Mouse (Mus musculus): Measurements from ENCODE around the gene Crhr2.

The Crhr2 gene

DNA sequence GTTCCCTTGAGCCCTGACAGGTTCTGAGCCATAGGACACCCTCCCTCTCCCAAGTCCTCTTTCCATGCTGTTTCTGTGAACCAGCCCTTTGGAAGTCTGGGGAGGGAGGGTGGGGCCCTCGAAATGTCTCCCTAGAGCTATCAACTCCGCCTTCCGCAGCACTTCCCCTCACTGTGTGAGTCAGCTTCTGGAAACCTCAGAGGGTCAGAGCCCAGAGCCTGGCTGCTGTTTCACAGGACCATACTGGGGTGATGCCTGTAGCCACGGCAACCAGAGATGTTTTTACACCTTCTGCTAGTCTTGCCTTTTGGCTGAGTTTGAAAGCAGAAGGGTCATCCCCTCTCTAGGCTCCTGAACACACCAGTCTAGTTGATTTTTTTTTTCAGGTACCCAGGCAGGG is 9.8 kb downstream of the Crhr2 start:
- ATAC-seq (ENCODE audit: low TSS enrichment) = no peak

DNA sequence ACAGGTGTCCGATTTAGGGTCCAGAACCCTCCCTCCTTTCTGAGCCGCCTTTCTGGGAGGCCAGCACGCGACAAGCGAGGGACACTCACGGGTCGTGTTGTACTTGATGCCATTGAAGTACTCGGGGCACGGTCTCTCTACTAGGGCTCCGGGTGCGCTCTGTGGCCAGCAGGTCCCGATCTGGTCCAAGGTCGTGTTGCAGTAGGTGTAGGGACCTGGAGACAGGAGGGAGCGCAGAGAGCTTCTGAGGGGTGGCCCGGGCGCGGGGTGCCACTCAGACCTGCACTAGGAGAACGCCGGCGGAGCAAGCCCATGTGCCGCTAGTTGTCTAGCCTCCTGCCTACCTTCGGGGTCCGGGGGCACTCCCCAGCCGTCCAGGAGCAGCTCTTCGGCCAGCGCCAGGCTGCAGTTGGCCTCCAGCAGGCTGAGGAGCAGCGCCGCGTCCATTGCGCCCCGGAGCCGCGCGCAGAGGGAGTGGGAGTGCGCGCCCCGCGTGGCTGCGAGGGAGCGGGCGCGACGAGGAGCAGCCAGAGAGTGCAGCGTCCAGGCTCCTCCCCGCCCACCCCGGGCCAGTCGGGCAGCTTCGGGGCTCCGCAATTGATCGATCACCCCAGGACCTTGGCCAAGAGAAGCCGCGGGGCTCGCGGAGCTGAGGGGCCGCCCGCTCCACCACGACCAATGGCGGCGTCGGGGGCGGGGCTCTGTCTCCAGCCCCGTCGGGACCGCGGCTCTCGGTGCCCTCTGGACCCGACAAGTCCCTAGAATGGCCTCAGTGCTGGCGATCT is 15.3 kb downstream of the Crhr2 start:
- peak; percentile 62; the same call in 1 of the 2 replicates for ATAC-seq (ENCODE audit: low TSS enrichment)

DNA sequence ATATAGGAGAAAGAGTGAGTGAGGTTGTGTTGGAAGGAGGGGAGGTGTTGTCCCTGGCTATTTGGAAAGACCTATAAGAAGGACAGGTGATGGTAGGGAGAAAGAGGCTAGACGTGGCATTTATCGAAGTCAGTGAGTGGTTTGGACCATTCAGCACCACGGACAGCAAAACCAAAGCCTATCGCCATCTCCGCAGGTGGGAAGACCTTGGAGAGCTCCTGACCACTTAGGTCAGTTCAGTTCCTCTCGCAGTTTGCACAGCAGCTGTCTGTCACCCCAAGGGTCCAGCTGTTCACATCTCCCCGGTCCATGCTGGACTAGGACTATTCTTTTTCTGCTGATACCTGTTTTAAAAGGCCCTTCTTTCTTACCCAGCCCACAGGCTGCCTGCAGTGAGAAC is 24.5 kb downstream of the Crhr2 start:
- no peak for ATAC-seq (ENCODE audit: low TSS enrichment)

DNA sequence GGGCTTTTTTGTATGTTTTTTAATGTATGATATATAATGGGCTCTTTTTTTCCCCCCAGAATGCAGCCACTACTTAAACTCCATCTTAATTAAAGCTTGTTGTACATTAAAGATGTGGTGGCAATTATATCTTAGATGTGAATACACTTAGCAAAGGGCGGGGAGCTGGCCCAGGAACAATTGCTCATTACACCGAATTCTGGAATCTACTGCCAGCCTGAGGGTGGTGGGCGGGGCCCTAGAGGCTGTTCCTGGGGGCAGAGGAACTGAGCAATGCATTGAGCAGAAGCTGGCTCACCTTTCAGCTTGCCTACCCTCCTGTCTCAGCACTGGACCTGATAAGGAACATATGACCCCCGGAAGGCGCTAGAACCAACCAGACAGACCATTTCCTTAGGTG is 34.2 kb downstream of the Crhr2 start:
- peak; percentile 47; the same call in 1 of the 2 replicates for ATAC-seq (ENCODE audit: low TSS enrichment)

DNA sequence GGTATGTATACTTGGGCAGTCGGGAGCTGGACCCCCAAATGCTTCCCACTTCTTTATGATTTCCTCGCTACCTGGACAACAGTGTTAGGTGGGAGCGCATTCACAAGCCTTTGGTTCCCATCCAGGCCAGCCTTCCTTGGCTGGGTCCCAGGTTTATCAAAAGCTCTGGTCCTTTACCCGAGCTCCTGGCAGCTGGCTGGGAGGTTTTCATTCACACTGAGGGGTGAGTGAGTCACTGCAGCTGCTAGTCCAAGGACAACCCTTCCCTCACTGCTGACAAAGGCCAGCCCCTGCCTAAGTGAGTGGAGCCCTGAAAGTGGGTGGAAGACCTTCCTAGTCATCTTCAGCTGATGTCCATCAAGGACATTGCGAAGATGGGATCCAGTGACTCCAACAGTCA is 34.8 kb downstream of the Crhr2 start:
- ATAC-seq (ENCODE audit: low TSS enrichment) = peak; percentile 71

DNA sequence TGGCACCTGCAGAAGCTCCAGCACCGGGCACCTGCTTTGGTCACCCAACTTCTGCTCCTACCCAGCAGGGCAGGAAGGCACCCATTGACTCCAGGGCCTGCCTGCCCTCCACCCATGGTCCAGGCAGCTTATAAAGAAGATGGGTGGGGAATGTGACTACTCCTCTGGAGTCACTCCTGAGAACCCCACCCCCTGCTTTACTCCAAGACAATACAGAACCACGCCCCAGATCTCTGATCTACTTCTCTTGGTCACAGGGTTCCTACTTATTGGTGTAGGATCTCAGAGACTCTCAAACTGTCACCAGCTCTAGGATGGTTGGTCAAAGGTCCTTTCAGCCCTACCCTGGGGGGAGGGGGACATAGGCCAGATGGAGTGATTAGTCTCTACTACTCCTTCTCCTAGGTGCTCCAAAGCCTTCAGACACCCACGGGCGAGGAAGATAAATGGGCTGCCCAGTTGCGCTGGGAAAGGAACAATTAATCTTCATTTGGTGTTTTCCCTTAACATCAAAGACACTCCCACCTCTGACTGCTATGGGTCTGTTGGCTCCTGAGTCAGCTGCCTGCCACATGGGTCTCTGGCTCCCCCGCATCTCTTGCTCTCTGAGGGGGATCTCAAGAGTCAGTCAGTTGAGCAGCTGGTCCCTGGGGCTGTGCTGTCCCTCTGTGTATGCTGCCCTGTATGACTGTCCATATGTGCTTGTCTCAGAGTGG is 39.2 kb downstream of the Crhr2 start:
- ATAC-seq (ENCODE audit: low TSS enrichment) = no peak

DNA sequence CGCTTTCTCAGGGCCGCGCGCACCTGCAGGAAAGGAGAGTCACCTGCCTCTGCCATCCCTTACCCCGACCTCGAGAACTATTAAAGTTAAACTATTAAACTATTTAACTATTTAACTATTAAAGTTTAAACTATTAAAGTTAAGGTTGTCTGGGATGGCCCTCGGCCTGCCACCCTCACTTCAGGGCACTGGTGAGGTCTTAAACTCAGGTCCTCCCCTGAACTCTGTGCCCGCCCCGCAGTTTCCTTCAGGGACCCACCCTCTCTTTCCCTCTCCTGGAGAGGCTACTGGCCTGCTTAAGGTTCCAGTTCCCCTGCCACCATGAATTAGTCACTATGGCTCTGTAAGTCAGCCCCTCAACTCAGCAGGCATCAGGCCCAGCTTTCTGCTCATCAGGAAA is 41.4 kb downstream of the Crhr2 start:
- ATAC-seq (ENCODE audit: low TSS enrichment) = no peak

DNA sequence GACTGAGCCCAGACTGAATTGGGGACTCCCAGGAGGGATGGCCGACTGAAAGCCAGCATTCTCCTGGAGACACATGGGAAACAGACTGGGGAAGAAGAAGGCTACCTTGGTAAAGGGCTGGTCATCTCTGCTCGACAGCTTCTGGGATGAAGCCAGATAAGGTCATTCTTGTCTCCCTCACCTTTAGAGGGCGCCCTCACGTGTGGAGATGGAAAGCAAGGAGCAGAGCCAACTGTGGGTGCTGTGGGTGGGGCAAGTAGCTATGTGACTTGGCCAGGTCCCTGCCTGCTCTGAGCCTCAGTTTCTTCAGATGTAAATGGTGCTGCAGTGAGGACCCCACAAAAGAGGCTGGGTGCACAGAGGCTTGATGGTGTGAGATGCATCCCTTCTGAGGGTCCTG is 42.2 kb downstream of the Crhr2 start:
- ATAC-seq (ENCODE audit: low TSS enrichment) = no peak

DNA sequence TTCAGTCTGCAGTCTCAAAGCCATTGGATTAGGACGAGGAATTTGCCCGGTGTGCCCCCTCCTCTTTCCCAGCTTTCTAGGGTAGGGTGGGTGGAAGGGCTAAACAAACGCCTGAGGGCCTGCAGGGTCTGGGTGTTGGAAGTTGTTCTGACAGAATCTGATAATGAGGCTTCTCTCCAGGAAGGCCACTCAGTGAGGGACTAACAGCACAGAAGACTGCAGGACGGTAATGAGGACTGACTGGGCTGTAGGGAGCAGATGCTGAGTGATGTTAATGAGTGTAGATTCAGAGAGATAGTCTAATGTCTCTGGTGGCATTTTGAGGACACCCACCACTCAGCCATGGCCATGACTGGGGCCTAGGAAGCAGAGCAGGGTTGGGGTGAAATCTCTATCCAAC is 45.5 kb downstream of the Crhr2 start:
- ATAC-seq (ENCODE audit: low TSS enrichment) = no peak

DNA sequence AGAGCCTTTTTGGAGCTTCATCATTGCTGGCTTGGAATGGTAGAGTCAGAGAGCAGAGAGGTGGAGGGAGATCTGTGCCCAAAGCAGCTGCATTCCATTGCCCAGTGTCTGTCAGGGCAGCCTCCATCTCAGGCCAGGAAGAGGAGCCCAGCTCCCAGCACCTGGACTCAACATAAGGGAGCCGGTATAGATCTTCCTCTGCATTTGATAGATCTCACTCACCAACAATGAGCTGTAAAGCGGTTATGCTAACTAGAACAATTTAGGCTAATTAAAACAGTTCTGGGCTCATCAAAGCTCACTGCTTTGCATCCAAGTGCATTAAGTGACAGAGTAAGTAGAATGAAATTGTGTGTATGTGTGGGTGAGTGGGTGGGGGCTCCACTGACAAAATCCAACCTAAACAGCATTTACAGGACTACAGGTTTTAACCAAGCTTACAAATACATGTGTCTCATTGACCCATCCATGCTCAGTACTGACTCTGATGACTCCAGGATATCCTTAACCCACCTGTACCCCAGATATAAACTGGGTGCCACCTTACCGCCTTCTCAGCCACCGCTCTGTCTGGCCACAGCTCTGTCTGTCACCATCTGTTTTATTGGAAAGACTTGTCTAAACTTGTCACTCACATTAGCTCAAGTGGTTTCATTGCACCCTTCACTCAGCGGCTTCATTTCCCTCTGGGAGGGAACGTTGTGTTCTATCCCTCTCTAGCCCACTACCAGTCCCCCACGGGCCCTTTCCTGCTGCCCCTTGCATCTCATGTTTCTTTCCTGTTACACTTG is 50.4 kb downstream of the Crhr2 start:
- peak; percentile 48 for ATAC-seq (ENCODE audit: low TSS enrichment)

DNA sequence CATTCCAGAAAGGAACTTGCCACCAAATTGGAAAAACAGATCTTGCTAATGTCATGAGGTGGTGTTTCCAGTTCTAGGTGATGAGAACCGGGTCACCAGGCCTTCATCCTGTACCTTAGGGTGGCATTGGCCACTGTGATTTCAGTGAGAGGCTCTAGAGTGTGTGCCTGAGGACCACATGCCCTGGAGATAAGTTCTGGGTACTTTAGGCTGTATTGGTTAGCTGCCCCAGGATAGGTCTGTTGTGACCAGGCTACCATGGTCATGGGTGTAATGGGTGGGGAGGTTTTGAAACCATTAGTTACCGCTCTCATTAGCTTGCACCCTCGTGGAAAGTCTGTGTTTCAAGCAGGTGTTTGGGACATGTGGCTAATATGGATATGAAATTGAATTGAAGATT is 51.4 kb downstream of the Crhr2 start:
- ATAC-seq (ENCODE audit: low TSS enrichment) = no peak

DNA sequence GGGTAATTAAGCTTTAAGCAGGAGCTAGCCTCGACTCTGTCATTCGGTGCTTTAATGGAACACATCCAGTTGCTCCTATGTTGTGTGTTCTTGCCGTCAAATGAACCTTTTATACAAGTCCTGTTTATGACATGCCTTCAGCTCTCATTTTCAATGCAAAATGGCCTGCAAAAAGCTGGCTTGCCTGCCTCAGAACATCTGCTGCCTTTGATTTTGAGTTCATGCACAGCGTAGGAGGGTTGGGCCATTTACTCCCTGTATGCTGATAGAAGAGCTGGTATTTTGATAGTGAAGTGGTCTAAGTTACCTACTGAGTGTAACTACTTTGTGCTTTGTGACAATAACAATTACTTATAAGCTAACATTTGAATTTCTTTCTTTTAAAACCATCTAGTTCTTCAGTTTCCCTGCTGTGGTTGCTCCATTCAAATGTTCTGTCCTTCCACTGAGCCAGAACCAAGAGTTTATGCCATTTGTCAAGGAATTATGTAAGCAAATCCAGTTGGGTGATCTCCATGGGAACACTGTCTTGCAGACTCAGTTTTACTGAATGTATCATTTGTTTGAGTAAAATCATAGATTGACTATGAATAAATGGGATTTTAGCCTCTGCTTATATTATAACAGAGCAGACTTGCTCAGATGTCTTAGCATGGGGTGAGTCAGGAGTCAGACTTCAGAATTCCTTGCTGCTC is 56.1 kb downstream of the Crhr2 start:
- ATAC-seq (ENCODE audit: low TSS enrichment) = peak; percentile 69

DNA sequence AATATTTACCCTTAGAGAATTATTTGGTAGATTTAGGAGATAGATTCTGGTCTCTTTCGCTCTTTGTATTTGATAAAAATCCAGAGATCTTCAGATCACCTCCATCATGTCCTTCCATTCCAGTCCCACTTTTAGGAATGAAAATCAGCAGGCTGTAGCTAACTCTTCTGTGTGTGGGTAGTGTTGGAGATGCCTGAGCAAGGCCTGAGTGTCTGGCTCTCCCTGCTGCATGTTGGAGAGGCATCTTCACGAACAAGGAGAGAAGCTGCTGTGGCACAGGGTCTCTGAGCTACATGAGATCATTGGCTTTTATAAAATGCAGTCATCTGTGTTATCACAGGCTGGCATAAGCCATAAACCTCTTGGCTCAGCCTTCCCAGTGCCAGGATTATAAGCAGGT is 66.9 kb downstream of the Crhr2 start:
- ATAC-seq (ENCODE audit: low TSS enrichment) = peak; percentile 84

DNA sequence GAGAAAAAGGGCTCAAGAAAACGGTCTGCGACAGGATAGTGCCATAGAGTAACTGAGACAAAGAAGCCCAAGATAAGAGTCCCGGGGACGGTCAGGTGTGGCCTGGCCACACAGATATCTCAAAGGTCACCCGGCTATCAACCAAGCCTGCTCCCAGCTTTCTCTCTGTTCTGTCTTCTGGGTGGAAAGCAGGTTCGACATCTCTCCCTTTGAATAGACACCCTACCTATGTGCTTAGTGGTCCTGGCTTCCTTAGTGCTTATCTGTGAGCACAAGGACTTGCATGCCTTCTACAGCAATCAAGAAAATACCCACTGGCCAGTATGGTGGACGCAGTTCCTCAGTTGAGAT is 68.4 kb downstream of the Crhr2 start:
- no peak for ATAC-seq (ENCODE audit: low TSS enrichment)

DNA sequence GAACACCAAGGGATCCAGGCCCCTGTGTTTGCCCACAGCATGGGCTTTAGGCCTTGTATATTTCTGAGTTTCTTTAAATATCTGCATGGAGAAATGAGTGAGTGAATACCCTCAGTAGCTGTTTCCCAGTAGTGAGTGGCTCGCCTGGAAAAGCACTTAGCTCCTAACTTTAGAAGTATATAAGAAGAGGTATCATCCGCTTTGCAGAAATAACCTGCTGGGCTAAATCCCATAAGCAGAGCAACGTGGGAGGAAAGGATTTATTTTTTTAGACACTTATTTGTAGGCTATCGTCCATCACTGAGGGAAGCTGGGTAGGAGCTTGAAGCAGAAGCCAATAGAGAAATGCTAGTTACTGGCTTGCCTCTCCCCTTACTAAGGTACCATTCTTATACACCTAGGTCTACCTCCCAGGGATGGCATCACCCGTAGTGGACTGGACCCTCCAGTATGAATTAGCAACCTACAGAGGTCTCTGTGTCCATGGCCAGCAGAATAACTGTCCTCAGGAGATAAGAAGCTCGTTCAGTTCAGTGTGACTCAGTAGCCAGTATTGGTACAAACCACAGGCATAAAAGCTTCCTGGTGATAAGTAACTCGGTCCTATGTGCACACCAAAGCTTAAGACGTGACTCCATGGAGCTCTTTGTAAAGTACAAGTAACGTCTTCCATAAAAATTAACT is 68.9 kb downstream of the Crhr2 start:
- ATAC-seq (ENCODE audit: low TSS enrichment) = peak; percentile 65

DNA sequence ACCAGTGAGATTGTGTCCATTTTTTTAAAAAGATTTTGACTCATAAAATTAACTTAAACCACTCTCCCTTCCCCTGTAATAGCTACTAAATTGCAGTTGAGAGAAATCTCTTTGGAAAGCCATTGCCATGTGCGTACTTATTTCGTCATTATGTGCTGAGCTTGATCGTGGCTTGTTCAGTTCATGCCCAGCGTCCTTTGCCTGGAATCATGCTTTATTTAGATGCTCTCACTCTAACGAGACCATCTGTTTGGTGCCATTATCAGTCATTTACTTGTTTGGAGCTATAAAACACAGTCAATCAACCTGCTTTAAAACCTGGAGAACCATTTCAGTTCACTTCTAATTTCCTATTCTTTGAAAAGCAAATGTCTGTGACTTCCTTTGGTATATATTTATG is 70.6 kb downstream of the Crhr2 start:
- ATAC-seq (ENCODE audit: low TSS enrichment) = no peak

DNA sequence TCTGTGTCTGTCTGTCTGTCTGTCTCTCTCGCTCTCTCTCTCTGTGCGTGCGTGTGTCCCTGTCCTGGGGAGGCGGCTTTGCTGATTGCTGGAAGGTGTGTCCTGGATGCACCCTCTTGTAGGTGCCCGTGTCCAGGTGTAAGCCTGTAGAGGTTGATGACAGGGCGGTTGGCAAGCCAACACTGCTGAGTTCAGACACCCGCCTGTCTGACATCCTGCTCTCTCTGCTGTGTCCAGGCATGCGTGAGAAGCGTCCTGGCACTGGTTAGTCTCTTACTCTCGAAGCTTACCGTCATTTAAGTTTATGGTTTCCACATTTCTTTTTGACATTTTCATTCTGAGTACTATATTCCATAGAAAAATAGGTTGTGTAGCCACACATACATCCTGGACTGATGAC is 71.5 kb downstream of the Crhr2 start:
- no peak for ATAC-seq (ENCODE audit: low TSS enrichment)

DNA sequence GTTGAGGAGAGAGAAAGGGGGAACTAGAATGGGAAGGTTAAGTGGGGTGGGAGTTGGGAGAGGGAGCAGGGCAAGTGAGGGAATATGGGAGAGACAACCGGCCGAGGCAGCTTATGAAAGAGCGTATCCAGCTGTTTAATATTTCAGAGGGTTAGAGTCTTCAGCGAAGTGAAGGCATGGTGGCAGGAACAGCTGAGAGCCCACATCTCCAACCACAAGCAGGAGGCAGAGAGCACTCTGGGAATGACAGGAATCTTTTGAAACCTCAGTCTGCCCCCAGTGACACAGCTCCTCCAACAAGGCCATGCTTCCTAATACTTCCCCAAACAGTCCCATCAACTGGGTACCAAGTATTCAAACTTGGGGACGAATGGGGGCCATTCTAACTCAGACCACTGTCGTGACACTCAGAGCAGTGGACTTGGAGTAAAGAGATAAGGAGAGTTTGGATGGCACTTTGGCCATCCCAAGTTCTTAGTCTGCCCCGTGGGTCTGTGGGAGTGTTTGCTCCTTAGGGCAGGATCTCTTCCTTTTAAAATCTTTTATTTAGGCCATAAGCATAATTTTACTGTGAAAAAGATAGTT is 72.5 kb downstream of the Crhr2 start:
- ATAC-seq (ENCODE audit: low TSS enrichment) = no peak

DNA sequence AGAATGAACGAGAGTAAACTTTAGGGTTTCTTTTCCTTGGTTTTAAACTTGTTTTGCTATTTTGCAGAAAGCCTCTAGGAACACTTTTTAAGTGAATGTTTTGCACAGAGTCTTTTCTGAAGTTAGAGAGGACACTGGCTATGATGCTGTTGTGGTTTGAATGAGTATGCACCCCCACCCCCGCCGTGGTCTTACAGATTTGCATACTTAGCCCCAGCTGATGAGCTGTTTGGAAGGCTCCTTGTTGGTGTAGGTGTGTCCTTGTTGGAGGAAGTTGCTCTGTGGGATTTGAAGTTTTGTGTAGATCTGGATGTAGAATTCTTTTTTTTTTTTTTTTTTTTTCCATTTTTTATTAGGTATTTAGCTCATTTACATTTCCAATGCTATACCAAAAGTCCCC is 75.4 kb downstream of the Crhr2 start:
- no peak for ATAC-seq (ENCODE audit: low TSS enrichment)

DNA sequence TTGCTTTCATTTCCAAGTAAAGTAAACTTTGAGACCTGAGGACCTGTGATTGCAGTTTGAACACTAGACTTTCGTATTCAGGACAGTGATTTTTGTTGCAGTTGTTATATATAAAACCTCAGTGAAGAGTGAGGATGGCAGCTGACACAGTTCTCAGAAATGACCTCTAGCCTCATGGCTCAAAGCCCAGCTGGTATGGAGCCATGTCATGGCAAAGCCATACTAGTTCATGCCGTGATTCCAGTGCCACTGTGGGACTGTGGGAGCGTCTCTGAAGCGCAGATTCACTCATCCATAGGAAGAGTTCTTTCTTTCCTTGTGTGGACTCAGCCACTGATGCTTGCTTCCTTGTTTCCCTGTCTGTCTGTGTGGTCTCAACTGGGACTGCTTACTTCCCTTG is 78.3 kb downstream of the Crhr2 start:
- ATAC-seq (ENCODE audit: low TSS enrichment) = no peak

DNA sequence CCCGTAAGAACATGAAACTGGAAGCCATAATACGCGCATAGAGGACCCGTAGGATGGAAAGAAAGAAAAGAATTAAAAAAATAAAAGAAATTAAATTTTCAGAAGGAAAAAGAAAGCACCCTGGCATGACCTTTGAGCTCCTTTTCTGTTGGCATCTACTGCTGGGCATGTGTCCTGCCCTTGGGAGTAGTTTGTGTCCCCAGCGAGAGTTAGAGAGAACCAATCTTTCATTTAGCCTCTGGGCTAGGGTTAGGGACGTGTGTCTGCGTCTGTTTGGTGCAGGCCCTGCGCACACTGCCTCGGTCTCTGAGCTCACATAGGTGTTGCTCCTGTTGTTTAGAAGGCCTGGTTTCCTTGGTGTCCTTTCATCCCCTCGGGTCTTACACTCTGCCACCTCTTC is 83.6 kb downstream of the Crhr2 start:
- no peak for ATAC-seq (ENCODE audit: low TSS enrichment)

Data from frontal cortex, adult (tissue).